Mouse (Mus musculus) CD4-positive, CD25-positive, alpha-beta regulatory T cell, adult 2 months (primary cell): Measurements from ENCODE around the gene Gsdmc4.
"Not testable (repeated sequence)": the region's sequence is repeated elsewhere in the genome, so short reads cannot be mapped to it uniquely, and the experiment has no call there.

Experiments used
- DNase-seq: peaks from one replicate; pipeline ENCODE4 v3.0.0-alpha.2; 2012; ENCODE audit warnings: low read depth, low spot score

Gene Gsdmc4

GRCm38 (mm10) chr15:63912197-63912596 lies at the start of gene Gsdmc4:
TSS of gene Gsdmc4 (minus strand) at chr15:63912297.
- not testable (repeated sequence) for DNase-seq

DNA sequence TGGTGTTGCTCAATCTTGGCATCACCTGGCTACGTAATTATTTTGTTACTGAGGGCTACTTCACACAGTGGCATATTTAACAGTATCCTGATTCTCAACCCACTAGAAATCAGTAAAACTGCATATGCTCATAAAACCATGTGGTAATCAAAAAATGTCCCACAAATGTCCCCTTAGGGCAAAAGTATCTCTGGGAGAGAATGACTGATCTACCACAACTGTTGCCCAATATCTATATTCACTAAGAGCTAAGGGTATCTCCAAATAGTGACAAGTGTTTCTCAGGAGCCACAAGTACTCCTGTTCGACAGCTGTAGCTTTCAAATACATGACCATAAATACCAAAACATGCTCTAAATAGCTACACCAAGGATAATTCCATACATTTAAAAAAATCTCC lies 48.4 kb upstream of the Gsdmc4 start:
- no peak for DNase-seq

DNA sequence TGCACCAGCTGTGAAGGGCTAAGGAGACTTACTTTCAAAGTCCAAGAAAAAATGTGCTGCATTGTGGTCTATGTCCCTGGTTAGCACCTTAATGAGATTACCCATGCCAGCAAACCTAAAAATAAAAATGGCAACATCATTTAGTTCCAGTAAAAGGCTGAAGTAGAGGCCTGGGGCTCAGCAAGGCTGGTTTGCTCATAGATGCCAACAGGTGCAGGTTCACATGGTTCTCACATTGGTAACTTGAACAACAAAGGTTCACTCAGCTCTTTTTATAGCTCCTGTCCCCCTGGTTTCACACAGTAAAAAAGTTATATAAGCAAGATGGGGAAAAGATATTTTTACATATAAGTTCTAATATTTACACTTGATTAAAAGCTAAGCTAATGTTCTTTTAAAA lies 45.5 kb upstream of the Gsdmc4 start:
- no peak for DNase-seq

GRCm38 (mm10) chr15:63953256-63953655 lies 41.2 kb upstream of the Gsdmc4 start:
- DNase-seq = no peak

- DNase-seq = no peak
Measured at GRCm38 (mm10) chr15:63941221-63941620, 29.1 kb upstream of the Gsdmc4 start.

GRCm38 (mm10) chr15:63932656-63933055 lies 20.6 kb upstream of the Gsdmc4 start:
- DNase-seq = no peak

- DNase-seq = no peak
Measured at GRCm38 (mm10) chr15:63931404-63931803, 19.3 kb upstream of the Gsdmc4 start.

DNA sequence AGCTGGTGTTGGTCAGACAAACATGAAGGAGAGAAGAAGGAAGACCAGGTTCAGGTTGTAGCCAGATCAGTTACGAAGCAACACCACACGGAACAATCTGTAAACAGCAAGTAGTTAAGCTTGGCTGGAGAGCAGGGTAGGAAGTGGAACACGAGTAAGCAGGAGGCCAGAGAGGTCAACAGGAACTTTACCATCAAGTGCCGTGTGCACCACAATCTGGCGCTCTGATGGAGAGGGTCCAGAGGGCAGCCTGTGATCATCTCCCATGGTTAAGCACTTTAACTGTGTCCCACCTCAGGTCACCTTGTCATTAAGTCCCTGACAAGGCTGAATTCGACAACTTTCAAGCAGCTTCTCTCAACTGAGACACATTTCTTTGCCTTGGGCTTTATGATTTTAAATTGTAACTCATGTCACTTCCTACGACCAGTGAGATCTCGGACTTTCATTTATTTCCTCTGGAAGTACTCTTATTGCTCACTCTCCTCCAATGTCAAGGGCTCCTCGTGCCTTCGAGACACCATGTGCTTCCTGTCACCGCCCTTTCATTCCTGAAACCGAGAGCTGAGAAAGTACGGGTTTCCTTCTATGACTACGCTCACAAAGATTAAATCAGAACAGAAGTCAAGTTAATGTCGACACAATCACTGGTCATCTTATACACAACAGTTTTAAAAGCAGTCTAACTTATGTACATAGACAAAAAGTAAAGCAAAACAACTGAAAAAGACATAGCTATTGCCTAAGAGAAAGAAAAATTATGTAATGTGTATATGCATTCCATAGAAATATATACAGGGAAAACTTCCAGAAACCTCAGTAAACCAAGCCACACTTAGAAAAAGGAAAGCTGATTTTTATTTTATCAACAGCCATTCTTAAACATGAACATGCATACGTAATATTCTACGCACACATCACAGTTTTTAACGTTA lies 18.3 kb upstream of the Gsdmc4 start:
- no peak for DNase-seq

DNA sequence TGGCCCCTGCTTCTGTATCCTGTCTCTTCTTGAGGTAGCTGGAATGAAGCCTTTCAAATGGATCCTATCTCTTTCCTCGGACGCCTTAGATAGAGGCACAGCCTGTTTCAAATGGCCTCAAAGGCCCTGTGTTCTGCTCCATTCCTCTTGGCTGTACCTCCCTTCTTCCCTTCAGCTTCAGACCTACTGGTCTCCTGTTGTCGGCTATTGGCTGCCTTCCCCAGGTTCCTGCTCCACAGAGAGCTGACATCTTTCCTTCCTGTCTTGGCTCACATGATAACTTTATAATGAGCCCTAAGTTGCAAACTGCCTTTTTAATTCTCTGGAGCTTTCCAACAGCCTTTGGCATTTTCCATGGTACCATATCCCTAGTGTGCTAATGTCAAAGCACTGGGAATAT lies 14.1 kb upstream of the Gsdmc4 start:
- DNase-seq = no peak

GRCm38 (mm10) chr15:63924484-63924883 lies 12.4 kb upstream of the Gsdmc4 start:
- DNase-seq = no peak

GRCm38 (mm10) chr15:63921618-63922017 lies 9.5 kb upstream of the Gsdmc4 start:
- not testable (repeated sequence) for DNase-seq

- DNase-seq = not testable (repeated sequence)
Measured at GRCm38 (mm10) chr15:63919728-63920127, 7.6 kb upstream of the Gsdmc4 start.

DNA sequence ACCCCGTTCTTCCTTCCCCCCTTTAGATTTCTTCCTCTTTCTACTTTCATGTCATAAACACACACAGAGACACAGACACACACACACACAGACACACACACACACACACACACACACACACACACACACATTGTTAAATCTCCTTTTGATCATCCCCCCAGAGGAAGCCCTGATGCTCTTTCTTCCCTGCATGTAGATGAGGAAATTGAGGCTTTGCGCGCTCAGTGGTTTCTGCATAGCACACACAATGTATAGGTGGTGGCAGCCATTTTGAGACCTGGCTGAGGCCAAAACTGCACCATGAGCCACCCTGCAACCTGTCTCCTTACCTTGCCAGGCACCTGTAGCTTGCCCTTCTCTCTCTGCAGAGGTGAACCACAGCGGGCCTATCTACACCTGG lies 4.5 kb upstream of the Gsdmc4 start:
- not testable (repeated sequence) for DNase-seq

GRCm38 (mm10) chr15:63909896-63910295 lies 2.2 kb downstream of the Gsdmc4 start:
- DNase-seq = not testable (repeated sequence)

DNA sequence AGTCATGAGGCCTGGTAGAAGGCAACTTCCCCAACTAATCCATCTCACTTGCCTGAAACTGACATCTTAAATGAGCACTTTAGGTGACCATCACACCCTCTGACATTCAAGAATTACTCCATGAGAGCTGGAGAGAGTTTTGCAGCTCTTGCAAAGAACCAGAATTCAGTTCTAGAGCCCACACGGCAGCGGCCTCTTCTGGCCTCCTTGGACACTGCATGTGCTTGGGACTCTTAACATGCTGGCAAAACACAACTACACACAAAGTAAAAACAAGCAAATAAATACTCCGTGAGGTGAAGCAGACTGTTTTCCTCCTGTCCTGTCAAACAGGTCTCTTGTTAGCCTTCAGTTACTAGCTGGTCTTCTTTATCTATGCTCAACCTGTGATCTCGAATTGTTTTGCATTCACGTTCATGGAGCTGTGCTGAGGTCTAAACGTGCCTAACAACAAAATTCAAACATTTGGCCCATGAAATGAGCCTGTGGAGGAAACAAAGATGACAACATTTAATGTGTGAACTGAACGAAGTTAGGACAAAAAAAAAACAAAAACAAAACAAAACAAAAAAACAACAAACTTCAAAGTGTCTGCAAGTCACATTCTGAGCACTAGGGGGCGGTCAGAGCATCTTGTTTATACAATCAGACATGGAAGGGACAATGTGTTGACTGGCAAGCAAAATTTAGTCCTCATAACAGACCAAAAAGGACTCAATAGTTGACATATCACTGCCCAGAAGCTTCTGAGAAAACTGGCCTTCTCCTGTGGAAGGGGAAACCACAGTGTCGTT lies 16.3 kb downstream of the Gsdmc4 start:
- peak; percentile 78 for DNase-seq

DNA sequence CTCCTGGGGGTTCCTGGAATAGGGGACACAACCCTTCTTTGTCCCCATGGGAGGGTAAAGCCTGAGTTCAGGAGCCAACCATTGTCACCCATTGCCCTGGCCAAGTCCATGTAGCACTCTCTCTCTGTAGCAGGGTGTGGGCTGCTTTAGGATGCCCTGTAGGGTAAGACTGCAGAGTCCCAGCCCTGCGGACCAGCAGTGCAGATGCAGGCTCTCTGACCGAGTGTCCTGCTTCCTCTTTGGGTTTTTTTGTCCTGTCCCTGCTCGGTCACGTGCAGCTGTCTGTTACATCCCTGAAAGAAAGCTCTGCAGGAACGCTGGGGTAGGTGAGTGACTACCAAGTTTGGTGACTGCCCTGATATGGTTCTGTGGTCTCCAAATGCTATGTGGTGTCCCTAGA lies 23.7 kb downstream of the Gsdmc4 start:
- DNase-seq = not testable (repeated sequence)

- DNase-seq = not testable (repeated sequence)
Measured at GRCm38 (mm10) chr15:63887949-63888348, 24.1 kb downstream of the Gsdmc4 start.

GRCm38 (mm10) chr15:63878458-63878857 lies 33.6 kb downstream of the Gsdmc4 start, which contains the start of gene Gsdmc3:
TSS of gene Gsdmc3 (minus strand) at chr15:63878558.
- not testable (repeated sequence) for DNase-seq

DNA sequence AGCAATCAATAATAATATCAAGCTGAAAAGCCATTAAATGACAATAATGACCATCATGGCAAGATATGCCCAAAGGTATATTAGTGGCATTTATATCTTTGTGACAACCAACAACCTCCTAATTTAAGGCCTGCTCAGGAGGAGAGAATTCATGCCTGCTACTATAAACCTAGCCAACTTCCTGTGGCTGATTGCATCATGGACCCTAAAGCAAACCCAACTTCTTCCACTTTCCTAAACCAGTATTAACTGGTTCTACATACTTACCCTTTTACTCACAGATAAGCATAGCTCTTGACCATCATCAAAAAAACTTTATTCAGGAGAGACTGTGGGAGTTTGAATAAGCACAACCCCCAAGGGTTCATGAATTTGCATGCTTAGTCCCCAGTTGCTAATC lies 35.9 kb downstream of the Gsdmc4 start:
- DNase-seq = not testable (repeated sequence)

- peak; percentile 20 for DNase-seq
Measured at GRCm38 (mm10) chr15:63861965-63862364, 50.1 kb downstream of the Gsdmc4 start.
